Mouse (Mus musculus): Measurements from ENCODE around the gene Mapkbp1.

- no peak for TF ChIP-seq POLR2A (IDR thresholded peaks at IDR 0.05; ENCODE audit: insufficient read depth, low read length)
- no peak for TF ChIP-seq CTCF (IDR thresholded peaks at IDR 0.05; ENCODE audit: low read depth, low read length)
Observed at GRCm38 (mm10) chr2:120008672-120009071, 36.2 kb downstream of the Mapkbp1 start.

Measured in ES-Bruce4 (cell line).